Mouse (Mus musculus): ENCODE data around the gene Nrxn2. TPM values are rescaled to one million over a fixed set of nuclear protein-coding genes. Genes with fewer than 3 reads are reported as not detected.
A peak's percentile ranks its signal among the peaks of the same experiment; 100 is the strongest.

Gene Nrxn2
- polyA plus RNA-seq, 1 experiment from 2014 or later: 54.1 TPM

DNA sequence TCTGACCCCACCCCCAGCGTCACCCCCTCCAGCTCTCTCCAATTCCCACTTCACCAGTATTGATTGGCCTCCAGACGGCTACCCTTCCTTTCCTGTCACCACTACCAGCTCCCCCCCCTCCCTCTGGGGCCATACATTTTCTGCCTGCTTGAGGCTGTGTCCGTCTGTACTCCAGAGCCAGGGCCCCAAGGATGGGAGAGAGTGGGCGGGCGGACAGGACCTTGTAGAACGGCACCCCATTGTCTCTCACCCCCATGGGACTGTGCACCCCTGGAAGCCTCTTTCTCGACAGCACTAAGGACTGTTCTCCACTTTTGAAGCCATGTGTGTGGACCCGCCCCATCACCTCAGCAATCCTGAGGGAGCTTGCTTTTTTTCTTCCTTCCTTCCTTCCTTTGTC lies 77.2 kb downstream of the Nrxn2 start:
- peak overlapping the region; percentile 37; the same call in 1 of the 2 replicates for H3K9ac ChIP-seq (replicated peaks; ENCODE audit: low read length)
- H3K4me3 ChIP-seq (replicated peaks; ENCODE audit: low read depth, low read length): no peak overlapping the region
- ATAC-seq (ENCODE audit: low FRiP score, low TSS enrichment) (no peak), DNase-seq (no peak)
- H3K9me3 ChIP-seq (ENCODE audit: control insufficient read depth, low read length): no peaks in the 10 kb centered on the region
- H3K27me3 ChIP-seq (ENCODE audit: control insufficient read depth, insufficient read depth, low read length): no peaks in the 10 kb centered on the region
- peak overlapping the region; percentile 85 for H3K4me2 ChIP-seq (ENCODE audit: low read length)
- H3K36me3 ChIP-seq (ENCODE audit: control insufficient read depth, insufficient read depth, low read length): 0 out of 2 replicates have a peak, but pooled peaks cover 6% of the 10 kb centered on the region
- peak overlapping the region; percentile 94 for H3K27ac ChIP-seq (replicated peaks; ENCODE audit: low read depth, low read length)
- peaks cover 38% of the 10 kb centered on the region for H3K4me1 ChIP-seq (ENCODE audit: control insufficient read depth, insufficient read depth, low read length)
- 35% methylated on average over 8 of the region's 8 CpGs for WGBS

DNA sequence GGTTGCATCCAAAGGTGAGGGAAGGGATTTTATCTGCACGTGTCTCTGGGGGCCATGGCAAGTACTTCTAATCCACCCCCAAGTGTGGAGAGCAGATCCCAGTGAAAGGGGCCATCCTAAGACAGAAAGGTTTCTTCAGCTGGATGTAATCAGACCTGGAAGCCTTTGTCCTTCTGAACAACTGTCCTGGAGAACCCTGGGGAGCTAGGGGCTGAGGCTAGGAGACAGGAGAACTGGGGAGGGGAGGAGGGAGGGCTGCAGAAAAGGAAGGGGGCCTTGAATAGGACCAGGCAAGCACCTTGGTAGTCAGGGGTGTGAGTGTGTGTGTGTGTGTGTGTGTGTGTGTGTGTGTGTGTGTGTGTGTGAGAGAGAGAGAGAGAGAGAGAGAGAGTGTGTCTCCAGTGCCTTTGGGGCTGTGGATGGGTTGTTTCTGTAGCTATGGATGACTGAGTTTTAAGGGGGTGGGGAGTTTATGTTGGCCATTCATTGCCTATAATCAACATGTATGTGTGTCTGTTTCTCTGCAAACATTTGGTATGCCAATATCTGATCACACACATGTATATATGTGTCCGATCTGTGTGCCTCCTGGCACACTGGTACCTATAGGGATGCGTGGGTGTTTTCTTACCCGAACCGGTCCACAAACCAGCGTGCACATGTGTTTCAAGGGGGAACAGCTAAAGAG lies 78.1 kb downstream of the Nrxn2 start:
- Histone ChIP-seq H3K4me1 (ENCODE audit: control insufficient read depth, insufficient read depth, low read length) (peaks cover 47% of the 10 kb centered on the region), H3K4me3 (replicated peaks; ENCODE audit: low read depth, low read length) (peak overlapping the region; percentile 91), H3K9me3 (ENCODE audit: control insufficient read depth, low read length) (no peaks in the 10 kb centered on the region), H3K27ac (replicated peaks; ENCODE audit: low read depth, low read length) (peak overlapping the region; percentile 94), H3K36me3 (ENCODE audit: control insufficient read depth, insufficient read depth, low read length) (0 out of 2 replicates have a peak, but pooled peaks cover under 1% of the 10 kb centered on the region), H3K4me2 (ENCODE audit: low read length) (peak overlapping the region; percentile 85), H3K9ac (replicated peaks; ENCODE audit: low read length) (peak overlapping the region; percentile 57; the same call in 1 of the 2 replicates), H3K27me3 (ENCODE audit: control insufficient read depth, insufficient read depth, low read length) (no peaks in the 10 kb centered on the region)
- WGBS: 5% methylated on average over 6 of the region's 6 CpGs
- DNase-seq (peak; percentile 35), ATAC-seq (ENCODE audit: low FRiP score, low TSS enrichment) (no peak; the same call in 1 of the 2 replicates)

DNA sequence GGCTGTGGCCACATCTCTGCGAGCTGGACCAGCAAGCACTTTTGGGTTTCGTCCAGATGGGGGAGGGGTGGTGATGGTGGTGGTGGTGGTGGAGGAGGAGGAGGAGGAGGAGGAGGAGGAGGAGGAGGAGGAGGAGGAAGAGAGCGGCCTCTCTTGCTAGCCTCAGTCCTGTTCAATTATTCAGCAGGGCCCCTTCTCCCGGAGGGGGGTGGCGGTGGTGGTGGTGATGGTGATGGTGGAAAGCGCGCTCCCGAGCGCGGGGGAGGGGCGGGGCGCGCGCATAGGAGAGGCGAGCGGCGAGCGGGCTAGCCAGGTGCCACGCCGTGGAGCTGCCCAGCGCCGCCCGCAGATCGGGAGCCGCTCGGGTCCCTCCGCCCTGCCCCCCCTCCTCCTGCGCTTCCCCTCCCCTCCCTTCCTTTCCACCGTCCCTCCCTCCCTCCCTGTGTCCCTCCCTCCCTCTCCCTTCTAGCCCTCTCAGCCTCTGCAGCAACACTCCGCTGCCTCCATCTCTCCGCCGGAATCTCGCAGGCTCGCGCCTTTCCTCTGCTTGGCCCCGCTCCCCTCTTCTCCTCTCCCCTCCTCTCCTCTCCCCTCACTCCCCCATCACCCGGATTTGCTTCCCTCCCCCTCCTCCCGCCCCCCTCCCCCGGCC lies 78.7 kb downstream of the Nrxn2 start:
- Histone ChIP-seq H3K9me3 (ENCODE audit: control insufficient read depth, low read length) (no peaks in the 10 kb centered on the region), H3K36me3 (ENCODE audit: control insufficient read depth, insufficient read depth, low read length) (no peaks in the 10 kb centered on the region), H3K4me2 (ENCODE audit: low read length) (peak overlapping the region; percentile 85), H3K4me3 (replicated peaks; ENCODE audit: low read depth, low read length) (peak overlapping the region; percentile 91), H3K27me3 (ENCODE audit: control insufficient read depth, insufficient read depth, low read length) (no peaks in the 10 kb centered on the region), H3K4me1 (ENCODE audit: control insufficient read depth, insufficient read depth, low read length) (peaks cover 53% of the 10 kb centered on the region), H3K27ac (replicated peaks; ENCODE audit: low read depth, low read length) (peak overlapping the region; percentile 94), H3K9ac (replicated peaks; ENCODE audit: low read length) (peak overlapping the region; percentile 97)
- WGBS: 0% methylated on average over 30 of the region's 39 CpGs
- DNase-seq (peak; percentile 93), ATAC-seq (ENCODE audit: low FRiP score, low TSS enrichment) (peak; percentile 70)

GRCm38 (mm10) chr19:6497803-6498202 lies 79.3 kb downstream of the Nrxn2 start:
- Histone ChIP-seq H3K9ac (replicated peaks; ENCODE audit: low read length) (peak overlapping the region; percentile 97), H3K27ac (replicated peaks; ENCODE audit: low read depth, low read length) (peak overlapping the region; percentile 94), H3K36me3 (ENCODE audit: control insufficient read depth, insufficient read depth, low read length) (no peaks in the 10 kb centered on the region), H3K9me3 (ENCODE audit: control insufficient read depth, low read length) (no peaks in the 10 kb centered on the region), H3K4me3 (replicated peaks; ENCODE audit: low read depth, low read length) (peak overlapping the region; percentile 91), H3K4me1 (ENCODE audit: control insufficient read depth, insufficient read depth, low read length) (peaks cover 56% of the 10 kb centered on the region), H3K27me3 (ENCODE audit: control insufficient read depth, insufficient read depth, low read length) (no peaks in the 10 kb centered on the region), H3K4me2 (ENCODE audit: low read length) (peak overlapping the region; percentile 85)
- DNase-seq: peak; percentile 66
- WGBS: under 1% methylated on average over 37 of the region's 39 CpGs
- 0 out of 2 replicates have a peak, but pooled peaks have one; percentile 10 for ATAC-seq (ENCODE audit: low FRiP score, low TSS enrichment)

- Histone ChIP-seq H3K27ac (replicated peaks; ENCODE audit: low read depth, low read length) (peak overlapping the region; percentile 94), H3K4me2 (ENCODE audit: low read length) (peak overlapping the region; percentile 85), H3K36me3 (ENCODE audit: control insufficient read depth, insufficient read depth, low read length) (no peaks in the 10 kb centered on the region), H3K4me1 (ENCODE audit: control insufficient read depth, insufficient read depth, low read length) (peaks cover 64% of the 10 kb centered on the region), H3K9ac (replicated peaks; ENCODE audit: low read length) (peak overlapping the region; percentile 97), H3K27me3 (ENCODE audit: control insufficient read depth, insufficient read depth, low read length) (no peaks in the 10 kb centered on the region), H3K4me3 (replicated peaks; ENCODE audit: low read depth, low read length) (peak overlapping the region; percentile 91), H3K9me3 (ENCODE audit: control insufficient read depth, low read length) (no peaks in the 10 kb centered on the region)
- peak; percentile 56 for DNase-seq
- ATAC-seq (ENCODE audit: low FRiP score, low TSS enrichment): no peak
- WGBS: 4% methylated on average over 29 of the region's 38 CpGs
Observed at GRCm38 (mm10) chr19:6498350-6499131, 80.0 kb downstream of the Nrxn2 start.

DNA sequence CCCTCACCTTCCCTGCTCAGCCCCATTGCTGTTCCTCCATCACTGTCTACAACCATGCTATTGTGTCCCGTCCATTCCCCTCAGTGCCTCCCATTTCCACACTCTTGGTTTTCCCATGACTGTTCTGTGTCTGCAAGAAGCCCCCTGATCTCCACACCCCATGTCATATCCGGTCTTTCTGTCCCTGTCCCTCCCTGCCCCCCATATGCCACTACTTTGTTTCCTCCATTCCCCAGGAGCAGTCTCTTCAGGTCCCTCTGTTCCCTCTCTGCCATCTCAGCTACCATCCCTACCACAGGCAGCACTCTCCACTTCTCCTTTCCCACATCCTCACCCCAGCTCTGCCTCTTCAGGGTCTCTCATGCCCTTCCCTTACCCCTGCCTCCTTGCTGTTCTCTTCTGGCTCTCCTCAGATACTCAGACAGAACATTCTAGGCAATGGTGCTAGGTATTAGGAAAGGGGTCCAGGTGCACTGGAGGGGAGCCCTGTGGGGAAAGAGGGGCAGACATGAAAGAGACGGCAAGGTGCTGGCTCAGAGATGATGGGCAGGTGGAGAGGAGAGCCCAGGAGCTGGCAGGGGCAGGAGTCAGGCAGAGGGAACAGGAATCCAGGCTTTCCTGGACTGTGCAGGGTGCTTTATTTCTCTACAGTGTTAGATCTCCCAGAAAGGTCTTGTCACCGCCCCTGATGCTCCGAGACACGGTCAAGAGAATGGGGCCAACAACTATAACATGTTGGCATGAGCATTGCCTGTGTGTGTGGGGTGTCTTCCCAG lies 81.5 kb downstream of the Nrxn2 start:
- no peak for ATAC-seq (ENCODE audit: low FRiP score, low TSS enrichment)
- peaks cover 6% of the 10 kb centered on the region for H3K36me3 ChIP-seq (ENCODE audit: control insufficient read depth, insufficient read depth, low read length)
- H3K27ac ChIP-seq (replicated peaks; ENCODE audit: low read depth, low read length): peak overlapping the region; percentile 94
- peaks cover 73% of the 10 kb centered on the region for H3K4me1 ChIP-seq (ENCODE audit: control insufficient read depth, insufficient read depth, low read length)
- no peak for DNase-seq
- H3K27me3 ChIP-seq (ENCODE audit: control insufficient read depth, insufficient read depth, low read length): no peaks in the 10 kb centered on the region
- H3K4me3 ChIP-seq (replicated peaks; ENCODE audit: low read depth, low read length): peak overlapping the region; percentile 91
- peak overlapping the region; percentile 85 for H3K4me2 ChIP-seq (ENCODE audit: low read length)
- 55% methylated on average over 6 of the region's 6 CpGs for WGBS
- peak overlapping the region; percentile 97 for H3K9ac ChIP-seq (replicated peaks; ENCODE audit: low read length)
- H3K9me3 ChIP-seq (ENCODE audit: control insufficient read depth, low read length): no peaks in the 10 kb centered on the region

DNA sequence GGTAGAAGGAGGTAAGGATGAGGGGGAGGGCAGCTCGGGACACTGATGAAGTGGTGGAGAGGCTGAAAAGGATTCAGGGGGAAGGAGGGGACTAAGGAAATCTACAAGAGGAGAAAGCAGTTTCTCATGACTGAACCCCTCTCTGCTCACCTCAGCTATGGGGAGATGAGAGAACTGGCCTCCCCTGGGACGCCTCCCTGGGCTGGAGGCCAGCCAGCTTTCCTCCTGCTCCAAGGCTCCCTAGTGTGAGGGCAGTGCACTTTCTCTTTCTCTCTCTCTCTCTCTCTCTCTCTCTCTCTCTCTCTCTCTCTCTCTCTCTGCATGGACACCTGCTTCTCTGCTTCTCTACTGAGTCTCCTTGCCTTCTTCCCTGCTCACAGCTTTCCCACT lies 82.1 kb downstream of the Nrxn2 start:
- Histone ChIP-seq H3K36me3 (ENCODE audit: control insufficient read depth, insufficient read depth, low read length) (peaks cover 12% of the 10 kb centered on the region), H3K27me3 (ENCODE audit: control insufficient read depth, insufficient read depth, low read length) (no peaks in the 10 kb centered on the region), H3K4me3 (replicated peaks; ENCODE audit: low read depth, low read length) (peak overlapping the region; percentile 91), H3K4me1 (ENCODE audit: control insufficient read depth, insufficient read depth, low read length) (peaks cover 67% of the 10 kb centered on the region), H3K27ac (replicated peaks; ENCODE audit: low read depth, low read length) (peak overlapping the region; percentile 94), H3K9me3 (ENCODE audit: control insufficient read depth, low read length) (no peaks in the 10 kb centered on the region), H3K9ac (replicated peaks; ENCODE audit: low read length) (peak overlapping the region; percentile 97), H3K4me2 (ENCODE audit: low read length) (peak overlapping the region; percentile 85)
- no peak for ATAC-seq (ENCODE audit: low FRiP score, low TSS enrichment)
- DNase-seq: no peak
- 25% methylated on average over 2 of the region's 2 CpGs for WGBS

GRCm38 (mm10) chr19:6502035-6502541 lies 83.6 kb downstream of the Nrxn2 start:
- no peaks in the 10 kb centered on the region for H3K9me3 ChIP-seq (ENCODE audit: control insufficient read depth, low read length)

More at GRCm38 (mm10) chr19:6502035-6502541, 83.6 kb downstream of the Nrxn2 start:
- Histone ChIP-seq H3K27ac (replicated peaks; ENCODE audit: low read depth, low read length) (peak overlapping the region; percentile 91), H3K27me3 (ENCODE audit: control insufficient read depth, insufficient read depth, low read length) (no peaks in the 10 kb centered on the region), H3K4me3 (replicated peaks; ENCODE audit: low read depth, low read length) (peak overlapping the region; percentile 91), H3K9ac (replicated peaks; ENCODE audit: low read length) (peak overlapping the region; percentile 56), H3K36me3 (ENCODE audit: control insufficient read depth, insufficient read depth, low read length) (peaks cover 27% of the 10 kb centered on the region), H3K4me1 (ENCODE audit: control insufficient read depth, insufficient read depth, low read length) (peaks cover 54% of the 10 kb centered on the region), H3K4me2 (ENCODE audit: low read length) (peak overlapping the region; percentile 85)
- peak; percentile 57 for ATAC-seq (ENCODE audit: low FRiP score, low TSS enrichment)
- DNase-seq: peak; percentile 88
- under 1% methylated on average over 25 of the region's 25 CpGs for WGBS
